Comparison of ENCODE assay signal across 20 mouse cellular contexts in genomic region chr6:57529336-57529845, GRCm38 (mm10). TPM values are rescaled to one million over a fixed set of nuclear protein-coding genes. Genes with fewer than 3 reads are reported as not detected.
DNase-seq lines count a peak whose midpoint lies in the region; ATAC-seq and TF ChIP-seq lines count a peak whose summit lies in the region.
"Had no signal": no experiment of that assay in that cellular context is flagged by ENCODE, and none has a peak within 500 bp of the region (broad histone marks: within the 10 kb centered on the region; RNA-seq: fewer than 3 reads in every experiment).

No protein-coding gene starts in this region.

- DNase-seq in 3T3-L1 (ENCODE audit: low read depth, low spot score) (peak; percentile 26), 416B (ENCODE audit: low read depth) (peak; percentile 46), CH12.LX (ENCODE audit: extremely low read depth) (peak; percentile 84)
- DNase-seq in hindbrain, postnatal 0 days (ENCODE audit: low spot score): no peak
- DNase-seq in kidney, postnatal 36 days: no peak
- DNase-seq: adrenal gland, adult 2 months; adrenal gland, postnatal 10 days; adrenal gland, postnatal 25 days; cerebellum, adult 11 months; cerebellum, adult 8-10 months; cerebellum, adult 9-11 months; embryo, embryonic 11 days had no signal

- TF ChIP-seq POLR2A in CH12.LX (IDR thresholded peaks at IDR 0.05; ENCODE audit: low read depth, low read length): no peak

- TF ChIP-seq CTCF in CH12.LX (conservative IDR thresholded peaks at IDR 0.05 in 1 of 2, IDR thresholded peaks at IDR 0.05 in 1 of 2; ENCODE audit: low read depth in 2 of 2, low read length in 2 of 2): no peak
- no peak for TF ChIP-seq CTCF in hindbrain, postnatal 0 days (IDR thresholded peaks at IDR 0.05; ENCODE audit: low read depth)

- no peak overlapping the region for H3K4me3 ChIP-seq in CH12.LX (replicated peaks in 1 of 3; ENCODE audit: low read depth in 2 of 3, low read length in 2 of 3, poor library complexity in 1 of 3)
- no peak overlapping the region for H3K4me3 ChIP-seq in hindbrain, postnatal 0 days (ENCODE audit: low read length)
- H3K4me3 ChIP-seq: embryonic facial prominence, embryonic 13.5 days; embryonic facial prominence, embryonic 15.5 days; erythroblast, embryonic 14.5 days; forebrain, embryonic 10.5 days; forebrain, embryonic 12.5 days had no signal

- H3K9ac ChIP-seq in CH12.LX (ENCODE audit: insufficient read depth, low read depth): no peak overlapping the region
- H3K9ac ChIP-seq in hindbrain, postnatal 0 days (replicated peaks; ENCODE audit: low read length): no peak overlapping the region
- H3K9ac ChIP-seq: embryonic facial prominence, embryonic 13.5 days; embryonic facial prominence, embryonic 15.5 days; forebrain, embryonic 12.5 days had no signal

- H3K27me3 ChIP-seq in CH12.LX (replicated peaks): no peaks in the 10 kb centered on the region
- no peaks in the 10 kb centered on the region for H3K27me3 ChIP-seq in hindbrain, postnatal 0 days (ENCODE audit: insufficient read depth, low read length)
- H3K27me3 ChIP-seq: embryonic facial prominence, embryonic 13.5 days; embryonic facial prominence, embryonic 15.5 days; forebrain, embryonic 12.5 days had no signal

- peaks cover 17% of the 10 kb centered on the region for H3K79me2 ChIP-seq in CH12.LX (replicated peaks; ENCODE audit: control insufficient read depth, extremely low read depth, insufficient read depth, poor library complexity, severe bottlenecking)

- no peak for ATAC-seq in megakaryocyte progenitor cell, adult 5-6 weeks (replicated peaks; ENCODE audit: poor library complexity)
- no peak for ATAC-seq in hindbrain, postnatal 0 days
- ATAC-seq: forebrain, embryonic 14.5 days; forebrain, embryonic 16.5 days had no signal

- H3K4me1 ChIP-seq in CH12.LX (ENCODE audit: control insufficient read depth in 1 of 2, insufficient read depth in 2 of 2): peaks cover 3 to 55% of the 10 kb centered on the region in 2 experiments; a peak in 3 of 4 replicates
- peaks cover 5% of the 10 kb centered on the region; the same call in 1 of the 2 replicates for H3K4me1 ChIP-seq in hindbrain, postnatal 0 days (ENCODE audit: insufficient read depth, low read length)

- peaks cover 4 to 14% of the 10 kb centered on the region in 2 experiments for H3K36me3 ChIP-seq in CH12.LX (replicated peaks in 1 of 2; ENCODE audit: control insufficient read depth in 1 of 2, insufficient read depth in 1 of 2, low read length in 1 of 2)
- no peaks in the 10 kb centered on the region for H3K36me3 ChIP-seq in hindbrain, postnatal 0 days (ENCODE audit: insufficient read depth, low read length)
- H3K36me3 ChIP-seq: embryonic facial prominence, embryonic 15.5 days; forebrain, embryonic 10.5 days; forebrain, embryonic 12.5 days had no signal

- TF ChIP-seq EP300 in CH12.LX (IDR thresholded peaks at IDR 0.05; ENCODE audit: low read length): peak; percentile 82

- no peak overlapping the region for H3K27ac ChIP-seq in CH12.LX (ENCODE audit: insufficient read depth, low read depth)
- H3K27ac ChIP-seq in hindbrain, postnatal 0 days: no peak overlapping the region
- H3K27ac ChIP-seq: embryonic facial prominence, embryonic 13.5 days; embryonic facial prominence, embryonic 15.5 days; forebrain, embryonic 10.5 days; forebrain, embryonic 12.5 days had no signal

- no peak for TF ChIP-seq RAD21 in CH12.LX (IDR thresholded peaks at IDR 0.05; ENCODE audit: low read depth, low read length)

- in situ Hi-C loops in CH12.LX (cut with MboI; ENCODE audit: low pct_ligation_motif_present, low pct_unique_long_range_greater_than_20kb, low sequenced_read_pairs): no loop called here

- WGBS in hindbrain, postnatal 0 days: 91% methylated on average over 1 of the region's 1 CpGs

- dilution Hi-C loops in CH12.LX (cut with MboI; ENCODE audit: extremely low pct_ligation_motif_present, extremely low pct_unique_long_range_greater_than_20kb, low sequenced_read_pairs): no loop called here

- no peak overlapping the region for H3K4me2 ChIP-seq in CH12.LX (ENCODE audit: insufficient read depth, low read depth, poor library complexity, severe bottlenecking)
- H3K4me2 ChIP-seq in hindbrain, postnatal 0 days (ENCODE audit: low read depth, low read length): no peak overlapping the region
- H3K4me2 ChIP-seq: embryonic facial prominence, embryonic 13.5 days; embryonic facial prominence, embryonic 15.5 days; forebrain, embryonic 12.5 days had no signal

- no peaks in the 10 kb centered on the region for H3K9me3 ChIP-seq in CH12.LX (replicated peaks; ENCODE audit: low read length)
- no peaks in the 10 kb centered on the region for H3K9me3 ChIP-seq in hindbrain, postnatal 0 days (ENCODE audit: low read length)
- H3K9me3 ChIP-seq: embryonic facial prominence, embryonic 13.5 days; embryonic facial prominence, embryonic 15.5 days; forebrain, embryonic 10.5 days; forebrain, embryonic 12.5 days had no signal

TF ChIP-seq in CH12.LX, 34 proteins besides CTCF, POLR2A, EP300 and RAD21:
- TF ChIP-seq ZMIZ1 (IDR thresholded peaks at IDR 0.05; ENCODE audit: low read depth, low read length): no peak
- TF ChIP-seq ZNF384 (IDR thresholded peaks at IDR 0.05; ENCODE audit: low read depth, low read length): peak; percentile 96
- TF ChIP-seq BHLHE40 (IDR thresholded peaks at IDR 0.05; ENCODE audit: low read depth, low read length): peak; percentile 58
- peak; percentile 43; the same call in 1 of the 2 replicates for TF ChIP-seq JUND (conservative IDR thresholded peaks at IDR 0.05; ENCODE audit: low read depth, low read length)
- 0 out of 2 replicates have a peak, but pooled peaks have one; percentile 45 for TF ChIP-seq TCF12 (IDR thresholded peaks at IDR 0.05; ENCODE audit: low read depth, low read length)
- TF ChIP-seq USF1 (IDR thresholded peaks at IDR 0.05; ENCODE audit: low read depth, low read length): no peak
- peak; percentile 92 for TF ChIP-seq ETS1 (conservative IDR thresholded peaks at IDR 0.05; ENCODE audit: low read depth, low read length)
- TF ChIP-seq CHD2 (IDR thresholded peaks at IDR 0.05; ENCODE audit: low read length): no peak
- peak; percentile 34; the same call in 1 of the 2 replicates for TF ChIP-seq MAX (IDR thresholded peaks at IDR 0.05; ENCODE audit: low read length)
- no peak for TF ChIP-seq POLR2AphosphoS2 (IDR thresholded peaks at IDR 0.05; ENCODE audit: low read depth, low read length)
- TF ChIP-seq MEF2A (IDR thresholded peaks at IDR 0.05; ENCODE audit: borderline replicate concordance, low read depth, low read length): peak; percentile 14; the same call in 1 of the 2 replicates
- peak; percentile 88 for TF ChIP-seq MAFK (IDR thresholded peaks at IDR 0.05; ENCODE audit: insufficient replicate concordance, low read length)
TF ChIP-seq in CH12.LX: peak in this region for 8.

RNA-seq across cellular contexts. Expression of gene Ppm1k, which starts 5.9 kb away (rescaled TPM):
- 9.8 and 10.5 TPM in 2 replicates for total RNA-seq in CH12.LX (2012; rRNA removed)
- 15.1 and 27.1 TPM in 2 replicates for total RNA-seq in CH12.LX (2014; rRNA removed)
- 11.0 and 17.1 TPM in 2 replicates for polyA plus RNA-seq in CH12.LX (2012; ENCODE audit: insufficient read length, low read depth)
- 5.3 TPM in 2 replicates for total RNA-seq in megakaryocyte progenitor cell, adult 5-6 weeks (2015)
- total RNA-seq in megakaryocyte progenitor cell, adult 5-6 weeks (2017): 8.0 and 18.4 TPM in 2 replicates
- 11.3 and 12.4 TPM in 2 replicates for total RNA-seq in hindbrain, postnatal 0 days (2014; rRNA removed)
- polyA plus RNA-seq in hindbrain, postnatal 0 days (2015; fragmentation: Nextera tagmentation; extraction: Ambion mirVana): 8.2 and 9.4 TPM in 2 replicates
- polyA plus RNA-seq: erythroblast, embryonic 14.5 days had no signal

RNA-seq across cellular contexts. Expression of gene Herc6, which starts 51.4 kb away (rescaled TPM):
- 9.0 and 9.9 TPM in 2 replicates for total RNA-seq in CH12.LX (2012; rRNA removed)
- 18.9 and 20.6 TPM in 2 replicates for total RNA-seq in CH12.LX (2014; rRNA removed)
- polyA plus RNA-seq in CH12.LX (2012; ENCODE audit: insufficient read length, low read depth): 12.8 and 14.4 TPM in 2 replicates
- total RNA-seq in megakaryocyte progenitor cell, adult 5-6 weeks (2015): 13.0 and 14.9 TPM in 2 replicates
- 12.0 and 16.6 TPM in 2 replicates for total RNA-seq in megakaryocyte progenitor cell, adult 5-6 weeks (2017)
- total RNA-seq in hindbrain, postnatal 0 days (2014; rRNA removed): 0.84 and 3.5 TPM in 2 replicates
- polyA plus RNA-seq in hindbrain, postnatal 0 days (2015; fragmentation: Nextera tagmentation; extraction: Ambion mirVana): 1.4 and 1.7 TPM in 2 replicates

Comparison
In these comparisons a context has a peak if more than half of its experiments do, and no peak if none do; other contexts are left out.
1. DNase-seq: peak in 3T3-L1 (single experiment), 416B (single experiment) and CH12.LX (single experiment); none in hindbrain, postnatal 0 days (single experiment) and kidney, postnatal 36 days (0 of 2).